Mouse (Mus musculus): ENCODE measurements around the gene Washc1. TPM values are rescaled to one million over a fixed set of nuclear protein-coding genes. Genes with fewer than 3 reads are reported as not detected.
"Not testable (repeated sequence)": the region's sequence is repeated elsewhere in the genome, so short reads cannot be mapped to it uniquely, and the experiment has no call there.

Gene Washc1
- polyA plus RNA-seq, 1 experiment from 2014 or later: 40.2 TPM

DNA sequence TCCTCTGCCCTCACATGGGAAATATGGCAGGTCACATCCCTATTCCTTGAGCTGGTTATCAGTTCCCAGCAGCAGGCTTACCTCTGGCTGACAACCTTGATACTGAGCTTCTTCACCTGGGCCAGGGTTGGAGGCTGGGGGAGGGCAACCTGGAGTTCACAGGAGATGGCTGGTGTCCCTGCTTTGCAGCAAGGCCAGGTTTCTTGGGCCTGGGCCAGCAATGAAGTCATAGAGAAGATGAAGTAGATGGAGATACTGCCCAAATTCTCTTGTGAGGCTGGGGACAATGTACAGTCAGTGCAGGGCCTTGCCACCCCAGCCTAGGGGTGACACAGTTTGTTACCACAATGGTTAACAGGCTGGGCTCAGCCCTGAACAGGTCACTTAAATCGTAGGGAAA, 9.4 kb downstream of the Washc1 start:
- Histone ChIP-seq H3K4me1 (peaks cover 12% of the 10 kb centered on the region; the same call in 1 of the 2 replicates), H3K36me3 (peaks cover 44% of the 10 kb centered on the region), H3K9me3 (no peaks in the 10 kb centered on the region), H3K9ac (no peak overlapping the region), H3K27me3 (no peaks in the 10 kb centered on the region), H3K4me3 (no peak overlapping the region), H3K27ac (no peak overlapping the region), H3K4me2 (replicated peaks) (no peak overlapping the region)
- WGBS: 77% methylated on average over 1 of the region's 1 CpGs
- no peak for ATAC-seq (ENCODE audit: insufficient number of reproducible peaks, insufficient read depth, low FRiP score, low TSS enrichment)

DNA sequence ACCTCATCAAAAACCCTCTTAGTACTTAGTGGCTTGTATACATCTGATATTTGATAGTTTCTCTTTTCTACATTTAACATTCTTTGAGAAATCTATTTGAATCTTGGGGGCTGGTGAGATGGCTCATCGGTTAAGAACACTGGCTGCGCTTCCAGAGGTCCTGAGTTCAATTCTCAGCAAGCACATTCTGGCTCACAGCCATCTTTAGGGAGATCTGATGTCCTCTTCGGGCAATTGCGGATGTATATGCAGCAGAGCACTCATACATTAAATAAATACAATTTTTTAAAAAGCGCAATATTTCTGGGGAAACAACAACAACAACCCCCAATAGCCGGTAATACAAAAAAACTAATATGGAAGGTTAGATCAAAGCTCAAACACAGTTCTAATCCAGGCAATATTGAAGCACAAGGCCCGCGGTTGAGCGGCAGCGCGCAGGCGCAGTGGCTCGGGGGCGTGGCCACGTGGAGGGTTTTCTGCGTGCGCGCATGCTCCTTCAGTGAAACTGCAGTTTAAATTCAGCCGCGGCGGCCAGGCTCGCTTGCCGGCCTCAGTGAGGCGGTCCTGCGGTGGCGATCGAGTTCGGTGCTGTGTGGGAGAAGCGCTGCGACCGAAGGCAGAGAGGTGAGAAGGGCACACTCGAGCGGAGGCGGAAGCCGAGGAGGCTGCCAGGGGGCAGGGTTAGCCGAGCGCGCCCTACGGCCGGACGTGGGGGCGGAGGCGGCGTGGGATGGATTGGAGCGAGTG, 11.9 kb downstream of the Washc1 start, which contains the start of gene Ddx11:
Ddx11 (plus strand) TSS at position 455 of the 750 bp plus-strand sequence.
- peak within 1 kb of the TSS; percentile 81 for H3K4me3 ChIP-seq
- 6% methylated on average over 45 of the region's 45 CpGs for WGBS
- H3K27ac ChIP-seq: peak within 1 kb of the TSS; percentile 92
- no peaks in the 10 kb centered on the region for H3K9me3 ChIP-seq
- H3K4me1 ChIP-seq: peaks cover 12% of the 10 kb centered on the region; the same call in 1 of the 2 replicates
- H3K27me3 ChIP-seq: no peaks in the 10 kb centered on the region
- H3K36me3 ChIP-seq: peaks cover 35% of the 10 kb centered on the region
- peak within 1 kb of the TSS; percentile 69 for H3K4me2 ChIP-seq (replicated peaks)
- ATAC-seq (ENCODE audit: insufficient number of reproducible peaks, insufficient read depth, low FRiP score, low TSS enrichment): peak; percentile 82
- peak within 1 kb of the TSS; percentile 81 for H3K9ac ChIP-seq

DNA sequence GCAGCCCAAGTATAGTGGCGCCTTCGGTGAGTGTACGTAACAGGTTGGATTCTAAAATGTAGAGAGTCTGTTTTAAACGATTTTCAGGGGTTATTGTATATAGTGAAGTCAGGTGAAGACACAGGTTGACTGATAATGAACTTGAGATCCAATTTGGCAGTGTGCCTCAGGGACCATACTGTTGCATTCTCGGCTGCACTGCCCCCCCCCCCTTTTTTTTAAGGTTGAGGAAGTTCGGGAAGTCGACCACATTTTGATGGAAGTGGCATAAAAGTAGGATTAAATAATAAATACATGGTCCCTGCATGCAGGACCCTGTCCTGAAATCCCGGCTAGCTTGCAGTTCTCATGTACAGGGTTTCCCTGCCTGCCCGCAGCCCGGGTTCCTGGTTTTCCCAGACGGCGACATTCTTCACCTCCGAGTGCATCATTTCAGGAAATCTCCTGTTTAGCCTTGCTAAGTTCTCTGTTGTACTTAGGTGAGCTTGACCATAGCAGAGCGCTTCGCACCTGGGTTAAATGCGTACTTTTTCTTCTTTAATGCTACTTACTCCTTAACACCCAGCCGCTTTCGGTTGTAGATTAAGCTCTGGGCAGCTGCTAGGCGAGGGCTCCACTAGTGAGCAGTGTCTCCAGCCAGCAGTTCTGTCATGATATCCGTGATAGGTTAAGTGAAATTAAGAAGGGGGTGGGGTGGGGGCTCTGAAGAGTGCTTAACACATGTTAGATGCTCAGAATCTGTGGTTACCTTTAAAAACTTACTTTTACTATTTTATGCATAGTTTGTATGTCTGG, 12.7 kb downstream of the Washc1 start:
- H3K36me3 ChIP-seq: peaks cover 30% of the 10 kb centered on the region
- peak overlapping the region; percentile 92 for H3K27ac ChIP-seq
- H3K4me2 ChIP-seq (replicated peaks): peak overlapping the region; percentile 69
- no peaks in the 10 kb centered on the region for H3K9me3 ChIP-seq
- H3K27me3 ChIP-seq: no peaks in the 10 kb centered on the region
- H3K9ac ChIP-seq: peak overlapping the region; percentile 81
- no peak for ATAC-seq (ENCODE audit: insufficient number of reproducible peaks, insufficient read depth, low FRiP score, low TSS enrichment)
- H3K4me3 ChIP-seq: peak overlapping the region; percentile 81
- 1% methylated on average over 20 of the region's 20 CpGs for WGBS
- peaks cover 12% of the 10 kb centered on the region; the same call in 1 of the 2 replicates for H3K4me1 ChIP-seq

DNA sequence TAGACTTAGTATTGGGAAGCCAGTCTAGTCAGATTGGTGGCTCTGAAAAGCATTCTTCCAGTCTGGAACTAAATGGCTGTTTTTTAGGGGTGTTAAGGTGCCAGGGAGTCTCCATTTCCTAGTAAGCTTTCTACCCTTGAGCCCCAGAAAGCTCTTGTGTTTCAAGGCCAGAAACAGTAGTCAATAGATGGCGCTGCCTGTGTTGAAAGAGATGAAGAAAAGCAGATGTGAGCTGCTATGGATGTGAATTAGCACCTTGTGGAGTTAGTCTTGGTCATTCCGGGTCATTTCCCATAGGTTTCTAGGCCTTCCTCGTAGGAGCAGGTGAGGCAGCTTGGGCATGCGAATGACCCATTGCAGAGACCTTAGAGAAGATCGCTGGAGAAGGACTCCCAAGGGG, 13.9 kb downstream of the Washc1 start:
- no peaks in the 10 kb centered on the region for H3K27me3 ChIP-seq
- no peak overlapping the region for H3K4me3 ChIP-seq
- 59% methylated on average over 5 of the region's 5 CpGs for WGBS
- no peak overlapping the region for H3K9ac ChIP-seq
- H3K9me3 ChIP-seq: no peaks in the 10 kb centered on the region
- peaks cover 24% of the 10 kb centered on the region for H3K36me3 ChIP-seq
- no peak for ATAC-seq (ENCODE audit: insufficient number of reproducible peaks, insufficient read depth, low FRiP score, low TSS enrichment)
- no peak overlapping the region for H3K4me2 ChIP-seq (replicated peaks)
- no peak overlapping the region for H3K27ac ChIP-seq
- peaks cover 12% of the 10 kb centered on the region; the same call in 1 of the 2 replicates for H3K4me1 ChIP-seq

DNA sequence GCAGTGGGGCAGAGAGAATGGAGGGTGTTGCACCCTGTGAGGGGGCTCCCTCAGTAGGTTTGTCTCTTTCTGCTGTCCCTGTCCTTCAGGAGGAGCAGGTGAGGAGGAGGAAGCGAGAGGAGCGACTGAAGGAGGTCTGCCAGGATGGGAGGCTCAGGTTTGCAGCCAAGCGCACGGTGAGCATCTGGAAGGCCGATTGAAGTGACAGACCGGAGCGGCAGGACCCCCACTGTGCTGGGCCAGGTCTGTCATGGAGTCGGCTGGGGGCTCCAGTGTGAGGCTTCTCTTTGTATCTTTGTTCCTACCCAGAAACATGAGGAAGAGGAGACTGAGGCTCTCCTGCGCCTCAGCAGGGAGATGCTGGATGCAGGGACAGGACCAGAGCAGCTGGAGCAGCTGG, 19.0 kb downstream of the Washc1 start:
- Histone ChIP-seq H3K27ac (no peak overlapping the region), H3K9me3 (0 out of 2 replicates have a peak, but pooled peaks cover 3% of the 10 kb centered on the region), H3K4me2 (replicated peaks) (no peak overlapping the region), H3K4me3 (no peak overlapping the region), H3K27me3 (no peaks in the 10 kb centered on the region), H3K9ac (no peak overlapping the region), H3K4me1 (no peaks in the 10 kb centered on the region), H3K36me3 (peaks cover 69% of the 10 kb centered on the region)
- WGBS: 90% methylated on average over 9 of the region's 9 CpGs
- ATAC-seq (ENCODE audit: insufficient number of reproducible peaks, insufficient read depth, low FRiP score, low TSS enrichment): no peak

DNA sequence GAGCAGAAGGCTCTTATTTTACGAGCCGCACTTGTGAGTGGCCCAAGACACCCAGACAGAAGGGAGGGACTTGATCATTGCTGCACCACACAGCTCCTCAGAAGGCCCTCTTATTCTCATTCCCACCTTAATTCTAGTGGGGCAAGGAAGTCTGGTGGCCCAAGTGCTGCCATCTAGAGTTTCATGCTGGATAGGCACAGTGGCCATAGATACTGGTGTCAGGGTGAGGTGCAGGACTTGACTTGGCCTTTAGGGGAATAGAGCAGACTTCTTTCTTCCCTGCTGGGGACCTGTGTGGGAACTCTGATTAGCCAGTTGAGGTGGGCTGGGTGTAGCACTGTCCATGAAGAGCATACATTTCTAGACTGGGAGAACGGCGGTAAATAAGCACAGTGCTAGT, 19.9 kb downstream of the Washc1 start:
- Histone ChIP-seq H3K27me3 (no peaks in the 10 kb centered on the region), H3K4me2 (replicated peaks) (no peak overlapping the region), H3K9me3 (0 out of 2 replicates have a peak, but pooled peaks cover 3% of the 10 kb centered on the region), H3K9ac (no peak overlapping the region), H3K36me3 (peaks cover 75% of the 10 kb centered on the region), H3K4me1 (no peaks in the 10 kb centered on the region), H3K27ac (no peak overlapping the region), H3K4me3 (no peak overlapping the region)
- 93% methylated on average over 4 of the region's 4 CpGs for WGBS
- no peak for ATAC-seq (ENCODE audit: insufficient number of reproducible peaks, insufficient read depth, low FRiP score, low TSS enrichment)

DNA sequence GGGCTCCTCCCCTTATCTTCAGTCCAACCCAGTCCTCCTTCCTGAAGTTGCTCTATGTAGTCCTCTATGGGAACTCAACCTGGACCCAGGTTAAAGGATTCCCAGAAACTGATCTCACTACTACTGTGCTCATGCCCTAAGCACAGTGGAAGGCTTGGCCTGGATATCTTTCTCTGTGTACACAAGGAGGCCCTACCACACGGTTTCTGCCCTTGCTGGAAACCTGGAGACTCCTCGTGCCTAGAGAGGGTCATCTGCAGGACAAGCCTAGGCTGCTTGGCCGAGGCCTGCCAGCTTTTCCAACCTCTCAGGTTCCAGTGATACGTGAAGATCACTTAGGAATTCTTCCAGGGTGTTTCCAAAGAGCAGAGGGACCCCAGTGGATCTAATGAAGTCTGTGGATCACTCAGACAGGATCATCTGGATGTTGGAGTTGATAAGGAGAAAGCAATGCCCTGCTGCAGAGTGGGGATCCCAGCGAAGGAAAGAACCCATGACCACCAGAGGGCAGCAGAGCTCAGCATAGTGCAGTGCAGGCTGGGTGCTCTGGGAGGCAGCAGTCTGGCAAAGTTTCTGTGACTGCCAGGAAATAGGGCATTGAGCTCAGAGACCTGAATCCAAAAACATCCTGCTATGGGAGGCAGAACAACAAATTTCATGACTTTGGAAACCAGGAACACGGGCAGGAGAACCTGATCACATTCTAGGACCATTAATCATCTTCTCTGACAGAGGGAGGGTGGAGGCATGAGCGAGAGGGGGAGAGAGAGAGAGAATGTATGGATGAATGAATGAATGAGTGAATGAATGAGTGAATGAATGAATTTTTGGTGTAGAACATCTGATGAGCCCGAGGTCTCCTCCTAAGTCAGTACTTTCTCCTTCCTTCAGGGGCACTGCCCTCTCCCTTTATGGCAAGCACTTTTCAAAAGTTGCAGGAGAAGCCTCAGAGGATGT, 41.6 kb downstream of the Washc1 start:
- H3K4me1 ChIP-seq; ATAC-seq (ENCODE audit: insufficient number of reproducible peaks, insufficient read depth, low FRiP score, low TSS enrichment); H3K4me2 ChIP-seq (replicated peaks); H3K27ac ChIP-seq; H3K27me3 ChIP-seq; H3K4me3 ChIP-seq; H3K9ac ChIP-seq; H3K9me3 ChIP-seq: not testable (repeated sequence)
- peaks cover 42% of the 10 kb centered on the region for H3K36me3 ChIP-seq
- 72% methylated on average over 6 of the region's 8 CpGs for WGBS

DNA sequence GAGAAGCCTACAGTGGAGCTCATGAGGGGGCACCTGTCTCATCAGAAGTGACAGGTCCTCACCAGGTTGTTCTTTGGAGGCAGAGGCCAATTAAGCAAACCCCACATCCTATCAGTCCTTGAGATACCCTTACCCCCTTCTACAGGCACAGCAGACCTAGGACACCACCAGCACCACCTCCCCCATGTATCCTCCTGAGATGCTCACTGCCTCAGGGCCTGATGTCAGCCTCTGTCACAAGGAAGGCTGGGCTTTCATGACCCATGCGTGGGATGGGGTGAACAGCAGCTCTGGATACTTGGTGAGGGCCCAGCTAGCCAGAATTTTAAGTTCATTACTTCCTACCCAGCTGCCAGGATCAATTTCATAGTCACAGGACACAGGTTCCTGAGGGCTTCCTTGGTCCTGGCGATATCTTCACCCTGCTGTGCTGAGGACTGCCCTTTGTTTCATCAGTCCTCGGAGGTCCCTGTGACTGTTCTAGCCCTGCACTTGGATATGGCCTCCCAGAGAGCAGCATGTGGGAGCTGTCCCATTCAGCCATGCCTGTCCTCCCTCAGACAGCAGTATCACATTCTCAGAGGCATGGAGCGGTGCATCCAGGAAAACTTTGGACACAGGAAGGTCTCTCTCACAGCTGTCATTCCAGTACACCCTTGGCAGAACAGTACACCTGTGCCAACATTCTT, 42.5 kb downstream of the Washc1 start:
- not testable (repeated sequence) for ATAC-seq (ENCODE audit: insufficient number of reproducible peaks, insufficient read depth, low FRiP score, low TSS enrichment); H3K9me3 ChIP-seq; H3K4me1 ChIP-seq; H3K27me3 ChIP-seq; H3K9ac ChIP-seq; H3K4me2 ChIP-seq (replicated peaks); H3K4me3 ChIP-seq; H3K27ac ChIP-seq
- 87% methylated on average over 4 of the region's 4 CpGs for WGBS
- H3K36me3 ChIP-seq: peaks cover 33% of the 10 kb centered on the region

DNA sequence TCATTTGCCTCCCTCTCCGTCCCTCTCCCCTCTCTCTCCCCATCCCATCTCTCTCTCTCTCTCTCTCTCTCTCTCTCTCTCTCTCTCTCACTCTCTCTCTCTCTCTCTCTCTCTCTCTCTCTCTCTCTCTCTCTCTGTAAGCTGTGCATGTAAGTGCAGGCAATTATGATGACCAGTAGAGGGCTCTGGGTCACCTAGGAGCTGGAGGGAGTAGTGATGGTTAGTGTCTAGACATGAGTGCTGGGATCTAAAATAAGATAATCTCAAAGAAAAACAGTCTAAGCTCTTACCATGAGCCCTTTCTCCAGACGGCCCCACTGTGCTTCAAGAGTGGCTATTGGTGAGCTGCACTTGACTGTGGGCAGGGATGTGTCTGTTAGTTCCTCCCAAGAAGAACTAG, 43.5 kb downstream of the Washc1 start:
- Histone ChIP-seq H3K4me2 (replicated peaks) (no peak overlapping the region), H3K9ac (no peak overlapping the region), H3K36me3 (peaks cover 24% of the 10 kb centered on the region), H3K9me3 (no peaks in the 10 kb centered on the region), H3K4me1 (no peaks in the 10 kb centered on the region), H3K27ac (no peak overlapping the region), H3K4me3 (no peak overlapping the region), H3K27me3 (no peaks in the 10 kb centered on the region)
- 68% methylated on average over 2 of the region's 2 CpGs for WGBS
- ATAC-seq (ENCODE audit: insufficient number of reproducible peaks, insufficient read depth, low FRiP score, low TSS enrichment): no peak

DNA sequence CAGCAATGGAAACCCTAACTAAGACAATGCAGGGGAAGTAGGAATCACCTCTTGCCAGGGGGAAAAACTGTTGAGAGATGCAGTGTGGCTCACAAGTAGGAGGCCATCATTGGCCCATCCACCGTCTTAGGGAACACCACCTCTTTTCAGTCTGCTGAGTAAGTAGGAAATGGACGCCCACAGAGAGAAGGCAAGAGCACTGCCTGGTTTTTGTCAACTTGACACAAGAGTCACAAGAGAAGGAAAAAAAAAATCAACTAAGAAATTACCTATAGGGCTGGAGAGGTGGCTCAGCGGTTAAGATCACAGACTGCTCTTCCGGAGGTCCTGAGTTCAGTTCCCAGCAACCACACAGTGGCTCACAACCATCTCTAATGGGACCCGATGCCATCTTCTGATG, 46.9 kb downstream of the Washc1 start:
- no peak overlapping the region for H3K4me3 ChIP-seq
- H3K4me2 ChIP-seq (replicated peaks): no peak overlapping the region
- ATAC-seq (ENCODE audit: insufficient number of reproducible peaks, insufficient read depth, low FRiP score, low TSS enrichment): no peak
- H3K9ac ChIP-seq: no peak overlapping the region
- H3K4me1 ChIP-seq: no peaks in the 10 kb centered on the region
- no peaks in the 10 kb centered on the region for H3K36me3 ChIP-seq
- WGBS: 87% methylated on average over 5 of the region's 5 CpGs
- H3K9me3 ChIP-seq: peaks cover 14% of the 10 kb centered on the region; the same call in 1 of the 2 replicates
- H3K27me3 ChIP-seq: no peaks in the 10 kb centered on the region
- no peak overlapping the region for H3K27ac ChIP-seq

DNA sequence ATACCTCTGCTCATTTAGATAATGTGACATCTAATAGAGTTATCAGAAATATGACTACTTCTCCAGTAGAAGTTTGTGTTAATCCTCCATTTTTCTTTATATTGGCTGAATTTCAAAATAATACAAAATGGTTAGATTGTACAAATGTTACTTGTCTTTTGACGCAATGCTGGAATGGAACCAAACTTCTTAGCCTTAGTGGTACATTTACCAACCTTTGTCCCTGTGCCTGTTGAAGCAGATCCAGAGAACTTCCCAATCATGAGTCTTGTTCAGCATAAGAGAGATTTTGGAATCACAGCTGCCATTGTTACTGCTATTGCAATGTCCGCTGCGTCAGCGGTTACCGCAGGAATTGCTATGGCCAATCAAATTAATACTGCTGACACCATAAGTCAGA, 55.8 kb downstream of the Washc1 start:
- not testable (repeated sequence) for H3K36me3 ChIP-seq; H3K27ac ChIP-seq; H3K9me3 ChIP-seq; H3K4me3 ChIP-seq; H3K4me1 ChIP-seq; H3K9ac ChIP-seq; H3K27me3 ChIP-seq; ATAC-seq (ENCODE audit: insufficient number of reproducible peaks, insufficient read depth, low FRiP score, low TSS enrichment); H3K4me2 ChIP-seq (replicated peaks)
- WGBS: 97% methylated on average over 5 of the region's 5 CpGs

Measured in embryonic facial prominence, embryonic 12.5 days (tissue).